Mouse (Mus musculus) neural tube, embryonic 10.5 days (tissue): ENCODE measurements around the gene Kifc3.
"Not testable (repeated sequence)": the region's sequence is repeated elsewhere in the genome, so short reads cannot be mapped to it uniquely, and the experiment has no call there.

Experiments used
- DNase-seq: peaks from one replicate; pipeline ENCODE4 v3.0.0-alpha.2; 2017; ENCODE audit warnings: low spot score; ENCODE audit errors: extremely low spot score

Kifc3 gene

GRCm38 (mm10) chr8:95203326-95204038, 870 bp upstream of the Kifc3 start:
- DNase-seq = no peak

- no peak for DNase-seq
Measured at GRCm38 (mm10) chr8:95202056-95202570, 499 bp downstream of the Kifc3 start.

GRCm38 (mm10) chr8:95201491-95201890, 1.1 kb downstream of the Kifc3 start:
- DNase-seq = no peak

GRCm38 (mm10) chr8:95200001-95200405, 2.6 kb downstream of the Kifc3 start:
- DNase-seq = no peak

GRCm38 (mm10) chr8:95195728-95196127, 6.9 kb downstream of the Kifc3 start:
- no peak for DNase-seq

DNA sequence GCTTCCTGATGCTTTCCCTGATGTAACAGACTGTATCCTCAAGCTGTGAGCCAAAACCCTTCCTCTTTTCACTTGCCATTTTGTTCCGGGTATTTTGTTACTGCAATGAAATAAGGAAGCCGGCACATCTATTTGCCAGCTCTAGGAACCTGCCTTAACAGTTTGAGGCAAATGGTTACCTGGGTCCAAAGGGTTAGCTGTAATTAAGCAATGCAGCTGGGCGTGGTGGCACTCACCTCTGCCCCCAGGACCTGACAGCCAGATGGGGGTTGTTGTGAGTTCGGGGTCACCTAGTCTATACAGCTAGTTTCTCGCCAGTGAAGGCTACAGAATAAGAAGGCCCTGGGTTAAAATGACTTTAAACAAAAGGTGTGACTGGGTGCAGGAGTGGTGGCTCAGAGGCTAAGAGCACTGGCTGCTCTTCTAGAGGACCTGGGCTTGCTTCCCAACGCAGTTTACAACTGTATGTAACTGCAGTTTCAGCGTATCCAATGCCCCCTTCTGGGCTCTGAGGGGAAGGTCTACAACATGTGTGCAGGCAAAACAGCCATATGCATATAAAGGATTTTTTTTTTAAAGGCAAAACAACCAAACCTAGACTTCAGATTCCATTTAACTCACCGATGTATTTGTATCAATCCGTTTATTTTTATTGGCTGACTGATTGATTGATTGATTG, 11.0 kb downstream of the Kifc3 start:
- no peak for DNase-seq

DNA sequence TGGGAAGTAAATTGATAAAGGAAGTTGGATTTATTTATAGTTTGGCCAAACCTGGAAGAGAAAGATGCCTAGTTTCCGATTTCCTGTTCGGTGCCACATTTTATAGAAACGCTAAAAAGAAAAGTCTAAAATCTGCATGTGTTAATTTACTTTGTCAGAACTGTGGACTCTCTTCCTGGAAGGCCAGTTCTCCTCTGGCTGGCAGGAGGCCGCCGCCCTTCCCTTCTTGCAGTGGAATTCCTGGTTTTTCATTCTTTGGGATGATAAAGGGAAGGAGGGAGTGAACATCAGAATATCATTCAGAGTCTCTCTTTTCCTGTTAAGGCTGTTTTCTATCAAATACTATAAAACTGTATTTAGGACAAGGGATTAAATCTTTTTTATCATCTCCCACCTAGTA, 15.0 kb downstream of the Kifc3 start:
- DNase-seq = no peak

GRCm38 (mm10) chr8:95185891-95186513, 16.6 kb downstream of the Kifc3 start:
- DNase-seq = no peak

DNA sequence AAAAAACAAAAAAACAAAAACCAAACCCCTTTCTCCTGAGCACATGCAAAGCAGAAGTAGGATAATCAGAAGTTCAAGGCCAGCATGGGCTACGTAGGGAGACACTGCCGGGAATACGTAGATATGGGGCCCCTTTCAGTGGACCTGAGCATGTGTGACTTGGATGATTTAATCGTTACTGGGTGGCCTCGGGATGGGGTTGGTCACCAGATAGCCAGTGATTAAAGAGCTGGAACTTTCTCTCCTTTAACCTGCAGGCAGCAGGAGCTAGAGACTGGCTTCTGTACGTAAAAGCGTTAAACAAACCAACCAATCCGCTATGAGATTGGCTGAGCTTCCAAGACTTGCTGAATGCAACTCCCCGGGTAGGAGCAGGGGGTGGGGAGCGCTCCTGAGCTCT, 17.5 kb downstream of the Kifc3 start:
- no peak for DNase-seq

DNA sequence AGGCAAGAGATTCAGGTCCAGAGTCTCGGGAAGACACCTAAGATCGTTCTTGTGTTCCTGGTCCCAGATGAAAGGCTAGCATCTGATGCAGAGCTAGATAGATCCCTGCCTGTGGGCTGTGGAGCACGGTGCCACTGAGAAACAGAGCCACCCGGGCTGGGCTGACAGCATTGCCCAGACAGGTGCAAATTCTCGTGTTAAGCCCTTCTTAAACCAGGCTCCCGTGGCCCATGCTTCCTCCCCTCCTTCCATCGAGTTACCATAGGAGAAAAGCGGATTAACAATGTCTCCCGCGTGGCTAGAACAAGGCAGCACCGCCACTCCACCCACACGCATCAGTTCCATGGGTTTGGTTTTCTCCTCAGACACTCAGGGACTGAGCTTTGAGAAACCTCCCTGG, 18.4 kb downstream of the Kifc3 start:
- DNase-seq = no peak

- DNase-seq = no peak
Measured at GRCm38 (mm10) chr8:95181850-95182249, 20.8 kb downstream of the Kifc3 start.

DNA sequence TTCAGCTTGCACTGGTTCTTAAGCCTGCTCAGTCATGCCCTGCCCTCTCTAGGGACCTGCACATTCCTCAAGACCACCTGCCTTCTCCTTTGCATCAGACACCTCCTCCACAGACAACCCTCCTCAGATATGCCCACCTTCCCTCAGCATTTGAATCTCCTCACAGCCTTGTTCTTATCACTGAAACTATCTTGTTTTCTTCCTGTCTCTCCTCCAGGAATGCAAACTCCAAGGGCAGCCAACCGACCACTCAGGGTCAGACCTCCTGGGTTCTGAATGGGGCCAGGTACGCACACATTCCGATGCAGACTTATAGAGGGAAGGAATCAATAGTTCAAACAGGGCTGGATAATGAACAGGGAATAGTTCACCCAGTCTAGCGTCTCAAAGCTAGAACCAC, 24.4 kb downstream of the Kifc3 start:
- no peak for DNase-seq

GRCm38 (mm10) chr8:95176985-95177384, 25.6 kb downstream of the Kifc3 start:
- no peak for DNase-seq

DNA sequence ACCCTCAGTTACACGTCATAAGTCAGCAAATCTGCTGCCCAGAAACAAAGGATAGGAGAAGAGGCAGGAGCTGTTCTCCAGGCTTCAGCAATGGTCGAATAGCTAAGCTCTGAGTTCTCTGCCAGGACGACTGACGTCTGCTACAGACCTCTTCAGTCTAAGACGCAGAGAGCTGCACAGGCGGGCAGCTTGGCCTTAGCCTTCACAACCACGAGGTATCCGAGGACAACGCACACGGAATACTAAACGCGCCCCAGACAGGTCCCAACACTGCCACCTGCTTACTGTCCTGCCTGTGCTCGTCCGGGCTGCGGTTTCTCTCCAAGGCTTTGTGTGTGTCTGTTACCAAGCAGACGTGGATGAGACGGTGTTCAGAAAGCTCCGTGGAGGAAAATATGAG, 26.8 kb downstream of the Kifc3 start:
- no peak for DNase-seq

DNA sequence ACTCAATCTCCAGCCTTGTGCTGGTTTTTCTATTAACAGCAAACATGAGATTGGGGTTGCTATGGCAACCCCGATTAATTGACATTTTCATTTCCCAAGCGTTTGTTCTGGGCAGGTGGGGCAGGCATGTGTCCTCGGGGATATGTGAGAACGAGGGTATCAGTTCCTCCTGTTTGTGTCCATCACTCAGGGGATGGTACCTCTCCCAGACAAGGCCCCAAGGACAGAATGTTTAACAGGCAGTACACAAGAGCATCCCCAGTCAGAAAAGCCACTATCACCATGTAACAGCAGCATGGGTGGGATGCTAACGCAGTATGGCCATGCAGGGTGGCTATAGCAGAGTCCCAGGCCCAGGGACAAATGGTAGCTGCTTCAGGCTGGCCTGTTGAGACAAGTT, 27.3 kb downstream of the Kifc3 start:
- no peak for DNase-seq

GRCm38 (mm10) chr8:95172433-95172832, 30.2 kb downstream of the Kifc3 start:
- DNase-seq = no peak

DNA sequence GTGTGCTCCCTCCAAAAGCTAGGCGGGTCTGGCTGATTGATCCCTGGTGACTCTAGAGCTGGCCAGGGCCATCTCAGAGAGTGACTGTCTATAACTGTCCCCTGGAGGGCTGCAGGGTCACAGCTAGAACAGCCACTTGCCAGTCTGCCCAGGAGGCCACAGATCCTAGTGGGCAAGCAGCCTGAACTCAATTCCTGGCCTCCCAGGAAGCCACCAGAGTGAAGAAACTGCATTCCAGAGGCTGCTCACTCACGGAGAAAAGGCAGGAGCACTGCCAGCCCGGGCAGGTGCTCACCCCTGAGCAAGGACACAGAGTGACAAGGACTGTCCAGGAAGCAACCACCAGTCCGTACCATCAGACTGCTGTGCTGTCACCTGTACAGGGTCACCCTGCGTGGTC, 34.9 kb downstream of the Kifc3 start:
- DNase-seq = no peak

DNA sequence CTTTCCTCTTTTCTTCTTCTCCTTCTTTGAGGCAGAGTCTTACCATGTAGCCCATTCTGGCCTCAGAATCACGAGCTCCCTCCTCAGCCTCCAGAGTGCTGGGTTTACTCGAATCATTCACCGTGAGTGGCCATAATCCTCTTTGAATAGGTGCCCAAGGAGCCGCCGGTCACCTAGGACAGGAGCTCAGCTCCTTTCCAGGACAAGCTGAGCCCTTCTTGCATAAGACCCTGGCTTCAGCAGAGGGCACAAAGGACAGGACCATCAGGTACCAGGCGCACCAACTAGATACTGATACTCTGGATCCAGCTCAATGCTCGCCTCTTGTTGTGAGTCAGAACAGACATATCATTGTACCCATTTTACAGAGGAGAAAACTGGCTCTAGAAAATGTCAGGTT, 36.2 kb downstream of the Kifc3 start:
- DNase-seq = no peak

DNA sequence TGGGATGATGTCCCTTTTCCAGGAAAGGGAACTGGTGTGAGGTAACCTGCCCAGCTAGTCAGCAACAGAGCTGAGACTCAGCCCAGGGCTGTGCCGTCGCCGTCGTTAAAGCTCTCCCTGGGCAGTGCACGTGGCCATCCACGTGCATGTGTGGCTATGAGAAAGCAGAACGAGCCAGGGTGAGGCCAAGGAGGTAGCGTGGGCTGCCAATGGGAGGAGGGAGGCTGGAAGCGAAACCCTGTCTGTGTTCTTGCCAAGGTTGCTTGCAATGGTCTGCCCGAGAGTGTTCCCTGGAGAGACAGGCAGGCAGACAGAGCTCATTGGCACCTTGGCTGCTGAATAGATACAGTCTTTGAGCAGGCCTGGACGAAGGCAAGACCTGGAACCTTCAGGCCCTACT, 36.7 kb downstream of the Kifc3 start:
- DNase-seq = no peak

DNA sequence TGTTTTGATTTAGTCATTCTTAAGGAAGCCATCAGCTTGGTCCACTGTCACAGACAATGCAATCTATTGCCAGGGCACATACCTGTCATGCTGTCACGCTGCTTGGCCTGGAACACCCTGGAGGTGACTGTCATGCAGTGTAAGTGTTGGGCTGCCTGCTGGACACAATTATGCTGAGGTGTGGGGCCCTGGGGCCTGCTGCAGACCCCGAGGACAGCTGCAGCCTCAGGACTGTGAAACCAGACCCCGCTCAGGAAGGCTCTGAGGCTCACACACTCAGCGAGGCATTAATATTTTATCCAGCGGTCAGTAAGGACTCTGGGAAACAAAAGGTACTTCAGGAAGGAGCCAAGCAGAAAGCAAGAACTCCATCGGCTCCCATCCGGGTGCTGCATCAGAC, 38.1 kb downstream of the Kifc3 start:
- DNase-seq = no peak

DNA sequence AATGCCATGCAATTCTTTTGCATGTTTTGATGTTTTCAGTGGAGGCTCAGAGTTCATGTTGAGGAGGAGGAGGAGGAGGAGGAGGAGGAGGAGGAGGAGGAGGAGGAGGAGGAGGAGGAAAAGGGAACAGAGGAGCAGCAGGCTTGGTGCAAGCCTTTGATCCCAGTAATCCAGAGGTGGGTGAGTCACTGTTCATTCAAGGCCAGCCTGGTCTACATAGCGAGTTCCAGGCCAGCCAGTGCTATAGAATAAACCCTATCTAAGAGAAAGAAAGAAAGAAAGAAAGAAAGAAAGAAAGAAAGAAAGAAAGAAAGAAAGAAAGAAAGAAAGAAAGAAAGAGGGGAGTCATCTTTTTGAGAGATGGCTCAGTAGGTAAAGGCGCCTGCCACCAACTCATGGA, 38.6 kb downstream of the Kifc3 start:
- not testable (repeated sequence) for DNase-seq

- no peak for DNase-seq
Measured at GRCm38 (mm10) chr8:95162785-95163184, 39.8 kb downstream of the Kifc3 start.

- no peak for DNase-seq
Measured at GRCm38 (mm10) chr8:95159344-95159743, 43.3 kb downstream of the Kifc3 start.
